Mouse (Mus musculus): ENCODE data around the gene Gpr160. TPM values are rescaled to one million over a fixed set of nuclear protein-coding genes. Genes with fewer than 3 reads are reported as not detected.

Gene Gpr160
- polyA plus RNA-seq, 1 experiment from 2014 or later = 10.1 TPM

GRCm38 (mm10) chr3:30876709-30877108, 21.0 kb downstream of the Gpr160 start:
- no peaks in the 10 kb centered on the region for H3K9me3 ChIP-seq (ENCODE audit: control insufficient read depth, low read length)
- no peaks in the 10 kb centered on the region for H3K27me3 ChIP-seq (ENCODE audit: control insufficient read depth, insufficient read depth, low read length)
- no peak overlapping the region for H3K4me2 ChIP-seq (replicated peaks; ENCODE audit: low read depth, low read length)
- H3K9ac ChIP-seq (ENCODE audit: low read depth, low read length) = no peak overlapping the region
- no peak overlapping the region for H3K4me3 ChIP-seq (ENCODE audit: low read length)
- ATAC-seq (ENCODE audit: low FRiP score, low TSS enrichment) = no peak
- WGBS = 48% methylated on average over 6 of the region's 6 CpGs
- H3K4me1 ChIP-seq (ENCODE audit: control insufficient read depth, insufficient read depth, low read length) = no peaks in the 10 kb centered on the region
- no peaks in the 10 kb centered on the region for H3K36me3 ChIP-seq (ENCODE audit: control insufficient read depth, insufficient read depth, low read length)
- H3K27ac ChIP-seq (ENCODE audit: low read depth, low read length) = no peak overlapping the region

GRCm38 (mm10) chr3:30887449-30887848, 31.7 kb downstream of the Gpr160 start:
- WGBS = 87% methylated on average over 3 of the region's 3 CpGs
- H3K9ac ChIP-seq (ENCODE audit: low read depth, low read length) = no peak overlapping the region
- H3K36me3 ChIP-seq (ENCODE audit: control insufficient read depth, insufficient read depth, low read length) = no peaks in the 10 kb centered on the region

GRCm38 (mm10) chr3:30889014-30889413, 33.3 kb downstream of the Gpr160 start:
- ATAC-seq (ENCODE audit: low FRiP score, low TSS enrichment) = no peak
- H3K36me3 ChIP-seq (ENCODE audit: control insufficient read depth, insufficient read depth, low read length) = no peaks in the 10 kb centered on the region
- no peaks in the 10 kb centered on the region for H3K4me1 ChIP-seq (ENCODE audit: control insufficient read depth, insufficient read depth, low read length)
- no peak overlapping the region for H3K4me2 ChIP-seq (replicated peaks; ENCODE audit: low read depth, low read length)
- no peaks in the 10 kb centered on the region for H3K27me3 ChIP-seq (ENCODE audit: control insufficient read depth, insufficient read depth, low read length)
- 28% methylated on average over 1 of the region's 1 CpGs for WGBS
- no peak overlapping the region for H3K4me3 ChIP-seq (ENCODE audit: low read length)
- H3K27ac ChIP-seq (ENCODE audit: low read depth, low read length) = no peak overlapping the region
- H3K9ac ChIP-seq (ENCODE audit: low read depth, low read length) = no peak overlapping the region
- H3K9me3 ChIP-seq (ENCODE audit: control insufficient read depth, low read length) = no peaks in the 10 kb centered on the region

More at GRCm38 (mm10) chr3:30887449-30887848, 31.7 kb downstream of the Gpr160 start:
- H3K27ac ChIP-seq (ENCODE audit: low read depth, low read length) = no peak overlapping the region
- H3K4me1 ChIP-seq (ENCODE audit: control insufficient read depth, insufficient read depth, low read length) = no peaks in the 10 kb centered on the region
- ATAC-seq (ENCODE audit: low FRiP score, low TSS enrichment) = no peak
- no peak overlapping the region for H3K4me2 ChIP-seq (replicated peaks; ENCODE audit: low read depth, low read length)
- no peaks in the 10 kb centered on the region for H3K27me3 ChIP-seq (ENCODE audit: control insufficient read depth, insufficient read depth, low read length)
- H3K9me3 ChIP-seq (ENCODE audit: control insufficient read depth, low read length) = no peaks in the 10 kb centered on the region
- no peak overlapping the region for H3K4me3 ChIP-seq (ENCODE audit: low read length)

- no peaks in the 10 kb centered on the region for H3K4me1 ChIP-seq (ENCODE audit: control insufficient read depth, insufficient read depth, low read length)
- H3K4me3 ChIP-seq (ENCODE audit: low read length) = no peak overlapping the region
- no peak for ATAC-seq (ENCODE audit: low FRiP score, low TSS enrichment)
- WGBS = 70% methylated on average over 5 of the region's 5 CpGs
- no peak overlapping the region for H3K4me2 ChIP-seq (replicated peaks; ENCODE audit: low read depth, low read length)
- no peak overlapping the region for H3K9ac ChIP-seq (ENCODE audit: low read depth, low read length)
- no peak overlapping the region for H3K27ac ChIP-seq (ENCODE audit: low read depth, low read length)
- H3K36me3 ChIP-seq (ENCODE audit: control insufficient read depth, insufficient read depth, low read length) = peaks cover 24% of the 10 kb centered on the region
- H3K9me3 ChIP-seq (ENCODE audit: control insufficient read depth, low read length) = no peaks in the 10 kb centered on the region
- no peaks in the 10 kb centered on the region for H3K27me3 ChIP-seq (ENCODE audit: control insufficient read depth, insufficient read depth, low read length)
Measured at GRCm38 (mm10) chr3:30896721-30897120, 41.0 kb downstream of the Gpr160 start.

GRCm38 (mm10) chr3:30899407-30899806, 43.7 kb downstream of the Gpr160 start:
- H3K4me1 ChIP-seq (ENCODE audit: control insufficient read depth, insufficient read depth, low read length) = no peaks in the 10 kb centered on the region
- H3K4me2 ChIP-seq (replicated peaks; ENCODE audit: low read depth, low read length) = no peak overlapping the region
- no peak overlapping the region for H3K9ac ChIP-seq (ENCODE audit: low read depth, low read length)
- WGBS = 87% methylated on average over 8 of the region's 8 CpGs
- no peaks in the 10 kb centered on the region for H3K9me3 ChIP-seq (ENCODE audit: control insufficient read depth, low read length)
- ATAC-seq (ENCODE audit: low FRiP score, low TSS enrichment) = no peak
- H3K27me3 ChIP-seq (ENCODE audit: control insufficient read depth, insufficient read depth, low read length) = no peaks in the 10 kb centered on the region
- no peak overlapping the region for H3K4me3 ChIP-seq (ENCODE audit: low read length)
- H3K27ac ChIP-seq (ENCODE audit: low read depth, low read length) = no peak overlapping the region
- H3K36me3 ChIP-seq (ENCODE audit: control insufficient read depth, insufficient read depth, low read length) = peaks cover 30% of the 10 kb centered on the region

- Histone ChIP-seq H3K4me2 (replicated peaks; ENCODE audit: low read depth, low read length) (no peak overlapping the region), H3K9me3 (ENCODE audit: control insufficient read depth, low read length) (no peaks in the 10 kb centered on the region), H3K4me1 (ENCODE audit: control insufficient read depth, insufficient read depth, low read length) (no peaks in the 10 kb centered on the region), H3K27me3 (ENCODE audit: control insufficient read depth, insufficient read depth, low read length) (no peaks in the 10 kb centered on the region), H3K4me3 (ENCODE audit: low read length) (no peak overlapping the region), H3K9ac (ENCODE audit: low read depth, low read length) (no peak overlapping the region), H3K27ac (ENCODE audit: low read depth, low read length) (no peak overlapping the region), H3K36me3 (ENCODE audit: control insufficient read depth, insufficient read depth, low read length) (peaks cover 50% of the 10 kb centered on the region)
- no peak for ATAC-seq (ENCODE audit: low FRiP score, low TSS enrichment)
- WGBS = 77% methylated on average over 1 of the region's 1 CpGs
Measured at GRCm38 (mm10) chr3:30904658-30905057, 48.9 kb downstream of the Gpr160 start.

- WGBS = 86% methylated on average over 4 of the region's 4 CpGs
- no peak overlapping the region for H3K9ac ChIP-seq (ENCODE audit: low read depth, low read length)
- no peak for ATAC-seq (ENCODE audit: low FRiP score, low TSS enrichment)
- H3K27me3 ChIP-seq (ENCODE audit: control insufficient read depth, insufficient read depth, low read length) = no peaks in the 10 kb centered on the region
- H3K36me3 ChIP-seq (ENCODE audit: control insufficient read depth, insufficient read depth, low read length) = peaks cover 50% of the 10 kb centered on the region
- no peak overlapping the region for H3K27ac ChIP-seq (ENCODE audit: low read depth, low read length)
- no peak overlapping the region for H3K4me2 ChIP-seq (replicated peaks; ENCODE audit: low read depth, low read length)
- no peak overlapping the region for H3K4me3 ChIP-seq (ENCODE audit: low read length)
- H3K4me1 ChIP-seq (ENCODE audit: control insufficient read depth, insufficient read depth, low read length) = no peaks in the 10 kb centered on the region
- peaks cover 3% of the 10 kb centered on the region; the same call in 1 of the 2 replicates for H3K9me3 ChIP-seq (ENCODE audit: control insufficient read depth, low read length)
Measured at GRCm38 (mm10) chr3:30917160-30917559, 61.4 kb downstream of the Gpr160 start.

- no peaks in the 10 kb centered on the region for H3K4me1 ChIP-seq (ENCODE audit: control insufficient read depth, insufficient read depth, low read length)
- H3K9ac ChIP-seq (ENCODE audit: low read depth, low read length) = no peak overlapping the region
- no peak overlapping the region for H3K4me3 ChIP-seq (ENCODE audit: low read length)
- no peaks in the 10 kb centered on the region for H3K9me3 ChIP-seq (ENCODE audit: control insufficient read depth, low read length)
- no peak overlapping the region for H3K4me2 ChIP-seq (replicated peaks; ENCODE audit: low read depth, low read length)
- H3K27ac ChIP-seq (ENCODE audit: low read depth, low read length) = no peak overlapping the region
- 90% methylated on average over 3 of the region's 3 CpGs for WGBS
- no peak for ATAC-seq (ENCODE audit: low FRiP score, low TSS enrichment)
- H3K27me3 ChIP-seq (ENCODE audit: control insufficient read depth, insufficient read depth, low read length) = no peaks in the 10 kb centered on the region
- H3K36me3 ChIP-seq (ENCODE audit: control insufficient read depth, insufficient read depth, low read length) = peaks cover 26% of the 10 kb centered on the region
Measured at GRCm38 (mm10) chr3:30927664-30928063, 71.9 kb downstream of the Gpr160 start.

GRCm38 (mm10) chr3:30929828-30930227, 74.1 kb downstream of the Gpr160 start:
- ATAC-seq (ENCODE audit: low FRiP score, low TSS enrichment) = no peak
- no peaks in the 10 kb centered on the region for H3K27me3 ChIP-seq (ENCODE audit: control insufficient read depth, insufficient read depth, low read length)
- 77% methylated on average over 3 of the region's 3 CpGs for WGBS
- no peaks in the 10 kb centered on the region for H3K9me3 ChIP-seq (ENCODE audit: control insufficient read depth, low read length)
- H3K36me3 ChIP-seq (ENCODE audit: control insufficient read depth, insufficient read depth, low read length) = peaks cover 26% of the 10 kb centered on the region
- no peak overlapping the region for H3K4me3 ChIP-seq (ENCODE audit: low read length)
- no peak overlapping the region for H3K9ac ChIP-seq (ENCODE audit: low read depth, low read length)
- H3K4me1 ChIP-seq (ENCODE audit: control insufficient read depth, insufficient read depth, low read length) = no peaks in the 10 kb centered on the region
- H3K4me2 ChIP-seq (replicated peaks; ENCODE audit: low read depth, low read length) = no peak overlapping the region
- H3K27ac ChIP-seq (ENCODE audit: low read depth, low read length) = no peak overlapping the region

- peaks cover 39% of the 10 kb centered on the region for H3K36me3 ChIP-seq (ENCODE audit: control insufficient read depth, insufficient read depth, low read length)
- H3K9ac ChIP-seq (ENCODE audit: low read depth, low read length) = no peak overlapping the region
- H3K9me3 ChIP-seq (ENCODE audit: control insufficient read depth, low read length) = no peaks in the 10 kb centered on the region
- ATAC-seq (ENCODE audit: low FRiP score, low TSS enrichment) = no peak
- no peaks in the 10 kb centered on the region for H3K27me3 ChIP-seq (ENCODE audit: control insufficient read depth, insufficient read depth, low read length)
- H3K4me1 ChIP-seq (ENCODE audit: control insufficient read depth, insufficient read depth, low read length) = no peaks in the 10 kb centered on the region
- H3K27ac ChIP-seq (ENCODE audit: low read depth, low read length) = no peak overlapping the region
- no peak overlapping the region for H3K4me2 ChIP-seq (replicated peaks; ENCODE audit: low read depth, low read length)
- H3K4me3 ChIP-seq (ENCODE audit: low read length) = no peak overlapping the region
Measured at GRCm38 (mm10) chr3:30934384-30934783, 78.6 kb downstream of the Gpr160 start.

All from kidney, embryonic 14.5 days (tissue).